Mouse (Mus musculus) thymus, postnatal 14 days (tissue): ENCODE data around the gene Arsj.
A peak's percentile ranks its signal among the peaks of the same experiment; 100 is the strongest.

Source experiments
- DNase-seq: peaks from one replicate; pipeline ENCODE4 v3.0.0; 2021

The Arsj gene

GRCm38 (mm10) chr3:126402836-126403235, 39.4 kb downstream of the Arsj start:
- DNase-seq, result peak; percentile 65

GRCm38 (mm10) chr3:126404199-126404598, 40.7 kb downstream of the Arsj start:
- DNase-seq, result no peak

GRCm38 (mm10) chr3:126430524-126431064, 67.1 kb downstream of the Arsj start:
- no peak for DNase-seq

- no peak for DNase-seq
Observed at GRCm38 (mm10) chr3:126439331-126439730, 75.8 kb downstream of the Arsj start.

- no peak for DNase-seq
Observed at GRCm38 (mm10) chr3:126449058-126449457, 85.6 kb downstream of the Arsj start.

GRCm38 (mm10) chr3:126449515-126449914, 86.0 kb downstream of the Arsj start:
- DNase-seq, result no peak

GRCm38 (mm10) chr3:126455787-126456482, 92.5 kb downstream of the Arsj start:
- DNase-seq, result no peak

- DNase-seq, result no peak
Observed at GRCm38 (mm10) chr3:126463119-126463815, 99.8 kb downstream of the Arsj start.

GRCm38 (mm10) chr3:126464262-126464661, 100.8 kb downstream of the Arsj start:
- no peak for DNase-seq
